ENCODE assay signal across 8 mouse cellular contexts in the genomic region with DNA sequence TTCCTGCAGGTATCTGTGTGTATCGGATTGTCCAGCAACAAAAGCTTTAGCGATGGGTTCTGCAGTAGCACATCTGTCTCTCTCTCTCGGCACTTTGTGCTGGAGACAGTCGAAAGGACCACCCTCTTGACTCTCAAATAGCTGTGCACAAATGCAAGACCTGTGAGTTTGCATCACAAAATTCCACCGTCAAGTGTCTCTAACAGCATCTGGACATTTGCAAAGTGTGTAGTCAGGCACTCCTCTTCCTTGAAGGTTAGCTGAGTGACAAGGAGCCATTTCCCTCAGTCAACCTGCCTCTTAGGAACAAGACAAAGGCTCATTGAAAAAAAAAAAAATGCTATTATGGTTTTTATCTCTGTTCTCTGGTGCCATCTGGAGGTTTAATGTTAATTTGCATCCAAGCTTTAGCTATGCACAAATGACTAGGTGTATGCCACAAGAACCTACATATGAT. TPM values are rescaled to one million over a fixed set of nuclear protein-coding genes. Genes with fewer than 3 reads are reported as not detected.
DNase-seq lines count a peak whose midpoint lies in the region; ATAC-seq and TF ChIP-seq lines count a peak whose summit lies in the region.

No protein-coding gene starts in this region.

- no peaks in the 10 kb centered on the region for H3K79me2 ChIP-seq in CH12.LX (replicated peaks; ENCODE audit: control insufficient read depth, extremely low read depth, insufficient read depth, poor library complexity, severe bottlenecking)

- peak in 1 of 2 experiments; percentile 67; a peak in 3 of 4 replicates for TF ChIP-seq CTCF in CH12.LX (conservative IDR thresholded peaks at IDR 0.05 in 1 of 2, IDR thresholded peaks at IDR 0.05 in 1 of 2; ENCODE audit: low read depth in 2 of 2, low read length in 2 of 2)
- TF ChIP-seq CTCF in thymus, adult 2 months (IDR thresholded peaks at IDR 0.05; ENCODE audit: borderline replicate concordance, control insufficient read depth, extremely low read depth, insufficient read depth, low read length, poor library complexity), result no peak

- no peak overlapping the region for H3K9ac ChIP-seq in CH12.LX (ENCODE audit: insufficient read depth, low read depth)

- peak; percentile 65; the same call in 1 of the 2 replicates for ATAC-seq in common myeloid progenitor, adult 5-6 weeks (replicated peaks; ENCODE audit: low read depth, poor library complexity, severe bottlenecking)
- peak; percentile 32 to 53; a peak in 3 of 4 replicates for ATAC-seq in hematopoietic stem cell, adult 5-6 weeks (replicated peaks in 1 of 2; ENCODE audit: insufficient read depth in 1 of 2, low FRiP score in 2 of 2, low TSS enrichment in 1 of 2, low read depth in 1 of 2, poor library complexity in 2 of 2, severe bottlenecking in 2 of 2)

- no peak overlapping the region for H3K4me2 ChIP-seq in CH12.LX (ENCODE audit: insufficient read depth, low read depth, poor library complexity, severe bottlenecking)

- H3K27me3 ChIP-seq in CH12.LX (replicated peaks), result peaks cover 1% of the 10 kb centered on the region
- H3K27me3 ChIP-seq in thymus, adult 2 months (ENCODE audit: control insufficient read depth, insufficient read depth, low read length), result no peaks in the 10 kb centered on the region

- no peak for TF ChIP-seq EP300 in CH12.LX (IDR thresholded peaks at IDR 0.05; ENCODE audit: low read length)

- no peaks in the 10 kb centered on the region for H3K4me1 ChIP-seq in CH12.LX (ENCODE audit: control insufficient read depth in 1 of 2, insufficient read depth in 2 of 2)
- H3K4me1 ChIP-seq in thymus, adult 2 months (replicated peaks; ENCODE audit: control insufficient read depth, insufficient read depth, low read length), result no peaks in the 10 kb centered on the region

- no peaks in the 10 kb centered on the region for H3K9me3 ChIP-seq in CH12.LX (replicated peaks; ENCODE audit: low read length)

- TF ChIP-seq RAD21 in CH12.LX (IDR thresholded peaks at IDR 0.05; ENCODE audit: low read depth, low read length), result peak; percentile 77

- no peaks in the 10 kb centered on the region for H3K36me3 ChIP-seq in CH12.LX (replicated peaks in 1 of 2; ENCODE audit: control insufficient read depth in 1 of 2, insufficient read depth in 1 of 2, low read length in 1 of 2)
- H3K36me3 ChIP-seq in thymus, adult 2 months (ENCODE audit: control insufficient read depth, insufficient read depth, low read length), result no peaks in the 10 kb centered on the region

- H3K4me3 ChIP-seq in CH12.LX (replicated peaks in 1 of 3; ENCODE audit: low read depth in 2 of 3, low read length in 2 of 3, poor library complexity in 1 of 3), result no peak overlapping the region
- H3K4me3 ChIP-seq in thymus, adult 2 months (ENCODE audit: control insufficient read depth, insufficient read depth, low read length), result no peak overlapping the region

- no peak for TF ChIP-seq POLR2A in CH12.LX (IDR thresholded peaks at IDR 0.05; ENCODE audit: low read depth, low read length)
- TF ChIP-seq POLR2A in thymus, adult 2 months (IDR thresholded peaks at IDR 0.05; ENCODE audit: control insufficient read depth, extremely low read depth, insufficient read depth, low read length, poor library complexity), result no peak

- H3K27ac ChIP-seq in CH12.LX (ENCODE audit: insufficient read depth, low read depth), result no peak overlapping the region
- H3K27ac ChIP-seq in thymus, adult 2 months (ENCODE audit: control insufficient read depth, insufficient read depth, low read length), result no peak overlapping the region

- intact Hi-C loops in heart, postnatal 36 days (cut with DNase I), result loop anchor here (1.0 to 10.0 kb wide), 7 partner anchors 108 to 1048 kb away; no protein-coding TSS in a partner anchor

- dilution Hi-C loops in CH12.LX (cut with MboI; ENCODE audit: extremely low pct_ligation_motif_present, extremely low pct_unique_long_range_greater_than_20kb, low sequenced_read_pairs), result no loop called here

- WGBS in thymus, adult 2 months, result 83% methylated on average over 5 of the region's 5 CpGs

- in situ Hi-C loops in CH12.LX (cut with MboI; ENCODE audit: low pct_ligation_motif_present, low pct_unique_long_range_greater_than_20kb, low sequenced_read_pairs), result no loop called here

- peak; percentile 41 for DNase-seq in heart, adult 8-10 months (ENCODE audit: low spot score)
- no peak for DNase-seq in heart, postnatal 36 days
- peak; percentile 44 for DNase-seq in CH12.LX (ENCODE audit: extremely low read depth)
- DNase-seq in lung, postnatal 10 days, result peak; percentile 63
- DNase-seq in telencephalon, adult 2 months (ENCODE audit: low read depth, low spot score), result peak; percentile 56
- no peak for DNase-seq in thymus, adult 2 months

TF ChIP-seq in CH12.LX, 34 proteins besides CTCF, POLR2A, EP300 and RAD21:
- no peak for TF ChIP-seq MAX (IDR thresholded peaks at IDR 0.05; ENCODE audit: low read length)
- TF ChIP-seq KAT2A (IDR thresholded peaks at IDR 0.05; ENCODE audit: insufficient replicate concordance, low read length), result no peak
- TF ChIP-seq ZNF384 (IDR thresholded peaks at IDR 0.05; ENCODE audit: low read depth, low read length), result peak; percentile 98
- peak; percentile 54 for TF ChIP-seq SMC3 (IDR thresholded peaks at IDR 0.05; ENCODE audit: low read depth, low read length)
- no peak for TF ChIP-seq TBP (conservative IDR thresholded peaks at IDR 0.05; ENCODE audit: low read depth, low read length)

RNA-seq across cellular contexts. Expression of gene Tmc3, which starts 34.7 kb away (rescaled TPM):
- total RNA-seq in heart, adult 8-10 months (2022), result under 1 TPM; 0.12 to 0.20 (median 0.19) TPM
- total RNA-seq in heart, postnatal 36 days (2021), result under 1 TPM; 0.11 to 0.19 TPM
- total RNA-seq in CH12.LX (2012; rRNA removed) (1.3 and 2.2 TPM in 2 replicates), CH12.LX (2014; rRNA removed) (1.2 and 1.3 TPM in 2 replicates)
- 2.3 and 3.0 TPM in 2 replicates for polyA plus RNA-seq in CH12.LX (2012; ENCODE audit: insufficient read length, low read depth)
- 0.69 TPM in 1 of 2 replicates, not detected in the other for total RNA-seq in common myeloid progenitor, adult 5-6 weeks (2017)
- total RNA-seq in hematopoietic stem cell, adult 5-6 weeks (2017), result 0.06 and 0.45 TPM in 2 replicates
- polyA plus RNA-seq in thymus, adult 2 months (2012; rRNA removed), result 0.51 and 0.54 TPM in 2 replicates

Comparison
In these comparisons a context has a peak if more than half of its experiments do, and no peak if none do; other contexts are left out.
1. DNase-seq: peak in heart, adult 8-10 months (single experiment), CH12.LX (single experiment), lung, postnatal 10 days (single experiment) and telencephalon, adult 2 months (single experiment); none in heart, postnatal 36 days (0 of 2) and thymus, adult 2 months (single experiment).